Mouse (Mus musculus) hindbrain, embryonic 14.5 days (tissue): ENCODE data around the gene Hist1h3g. TPM values are rescaled to one million over a fixed set of nuclear protein-coding genes. Genes with fewer than 3 reads are reported as not detected.

Experiments
- ATAC-seq: fragments of 200-750 bp; cut with Nextera tagmentation; 2 replicates; pipeline ENCODE4 v1.8.0; 2017; ENCODE audit warnings: moderate number of reproducible peaks, mild to moderate bottlenecking, moderate TSS enrichment, moderate library complexity; ENCODE audit not compliant: low FRiP score
- DNase-seq: peaks from one replicate; pipeline ENCODE4 v3.0.0-alpha.2; 2015; ENCODE audit warnings: low spot score
- H3K27ac ChIP-seq: fragments of 300-500 bp; sonication (generic); 2 replicates; pipeline ENCODE4 v1.5.1; 2014; ENCODE audit warnings: mild to moderate bottlenecking, moderate library complexity
- H3K27me3 ChIP-seq: fragments of 300-500 bp; sonication (generic); 2 replicates; pipeline ENCODE4 v1.6.1; 2014; ENCODE audit warnings: mild to moderate bottlenecking, low read length, mixed read lengths; ENCODE audit not compliant: control insufficient read depth, insufficient read depth
- H3K36me3 ChIP-seq: fragments of 300-500 bp; sonication (generic); replicated peaks from 2 replicates; pipeline ENCODE4 v1.6.1; 2014; ENCODE audit not compliant: control insufficient read depth, insufficient read depth
- H3K4me1 ChIP-seq: fragments of 300-500 bp; sonication (generic); replicated peaks from 2 replicates; pipeline ENCODE4 v1.6.1; 2014; ENCODE audit warnings: antibody characterized with exemption, low read length, mixed read lengths; ENCODE audit not compliant: control insufficient read depth, insufficient read depth
- H3K4me2 ChIP-seq: fragments of 300-500 bp; sonication (generic); replicated peaks from 2 replicates; pipeline ENCODE4 v1.6.1; 2014; ENCODE audit warnings: mild to moderate bottlenecking, moderate library complexity
- H3K4me3 ChIP-seq: fragments of 300-500 bp; sonication (generic); replicated peaks from 2 replicates; pipeline ENCODE4 v1.5.1; 2014; ENCODE audit warnings: mild to moderate bottlenecking, low read length
- H3K9ac ChIP-seq: fragments of 300-500 bp; sonication (generic); 2 replicates; pipeline ENCODE4 v1.6.1; 2014
- H3K9me3 ChIP-seq: fragments of 300-500 bp; sonication (generic); 2 replicates; pipeline ENCODE4 v1.6.1; 2016; ENCODE audit warnings: low read length; ENCODE audit not compliant: control insufficient read depth
- WGBS: fragments of 180-500 bp; shearing (Covaris S2); extraction: QIAGEN DNeasy Blood & Tissue Kit; methylation state at CpG from one replicate; pipeline ENCODE4 v1.1.7; 2014; 5-methylcytosine and 5-hydroxymethylcytosine counted together
- polyA plus RNA-seq: library from polyadenylated mRNA; unstranded; fragments of >200 nt; fragmentation: Nextera tagmentation; extraction: Ambion mirVana; gene quantifications from 2 replicates; pipeline ENCODE4 v1.2.1, GENCODE M21; 2014

Hist1h3g gene
- polyA plus RNA-seq, 1 experiment from 2014 or later, result not detected

DNA sequence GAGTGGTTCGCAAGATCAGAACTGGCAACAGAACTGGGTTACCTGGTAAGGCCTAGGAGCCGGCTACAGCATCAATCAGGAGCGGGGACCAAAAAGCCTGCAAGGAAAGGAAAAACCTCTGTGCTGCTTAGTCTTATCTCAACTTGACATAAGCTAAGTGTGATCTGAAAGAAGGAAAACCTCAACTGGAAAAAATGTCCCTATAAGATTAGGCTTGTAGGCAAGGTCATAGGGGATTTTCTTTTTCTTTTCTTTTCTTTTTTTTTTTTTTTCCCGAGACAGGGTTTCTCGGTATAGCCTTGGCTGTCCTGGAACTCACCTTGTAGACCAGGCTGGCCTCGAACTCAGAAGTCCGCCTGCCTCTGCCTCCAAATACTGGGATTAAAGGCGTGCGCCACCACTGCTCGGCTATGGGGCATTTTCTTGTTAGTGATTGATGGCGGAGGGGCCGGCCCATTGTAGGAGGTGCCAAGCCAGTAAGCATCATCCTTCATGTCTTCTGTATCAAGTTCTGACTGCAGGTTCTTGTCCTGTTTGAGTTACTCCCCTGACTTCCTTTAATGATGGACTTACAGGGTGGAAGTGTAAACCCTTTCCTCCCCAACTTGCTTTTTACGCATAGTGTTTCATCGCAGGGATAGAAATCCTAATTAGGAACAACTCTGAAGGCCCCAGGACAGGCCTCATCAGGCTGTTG, 28.3 kb upstream of the Hist1h3g start:
- no peak overlapping the region for H3K9ac ChIP-seq
- H3K4me3 ChIP-seq, result no peak overlapping the region
- H3K27ac ChIP-seq, result no peak overlapping the region
- ATAC-seq (no peak), DNase-seq (no peak)
- 22% methylated on average over 14 of the region's 14 CpGs for WGBS
- 0 out of 2 replicates have a peak, but pooled peaks cover 8% of the 10 kb centered on the region for H3K27me3 ChIP-seq
- H3K36me3 ChIP-seq, result no peaks in the 10 kb centered on the region
- H3K9me3 ChIP-seq, result no peaks in the 10 kb centered on the region
- 0 out of 2 replicates have a peak overlapping the region, but pooled peaks have one; percentile 38 for H3K4me2 ChIP-seq
- 0 out of 2 replicates have a peak, but pooled peaks cover 7% of the 10 kb centered on the region for H3K4me1 ChIP-seq

DNA sequence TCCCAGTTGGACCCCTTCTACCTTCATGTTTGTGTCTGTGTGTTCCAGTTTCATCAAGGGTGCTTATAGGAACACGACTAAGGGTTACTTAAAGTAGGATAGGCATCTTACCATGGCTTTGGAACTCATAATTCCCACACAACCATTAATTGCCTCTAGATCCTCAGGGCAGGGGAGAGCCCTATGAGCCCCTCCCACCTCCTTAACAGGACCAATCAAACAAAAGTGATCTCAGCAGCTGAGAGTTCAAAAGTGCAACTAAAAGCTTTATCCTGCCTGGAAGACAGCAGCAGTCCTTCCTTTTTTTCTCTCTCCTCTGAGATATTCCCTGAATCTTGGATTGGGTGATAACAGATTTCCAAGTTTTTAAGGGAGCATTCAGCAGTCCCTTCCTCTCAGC, 25.1 kb upstream of the Hist1h3g start:
- WGBS, result 53% methylated on average over 1 of the region's 1 CpGs
- no peak overlapping the region for H3K4me2 ChIP-seq
- 0 out of 2 replicates have a peak, but pooled peaks cover 5% of the 10 kb centered on the region for H3K27me3 ChIP-seq
- no peak overlapping the region for H3K4me3 ChIP-seq
- ATAC-seq (no peak), DNase-seq (no peak)
- no peaks in the 10 kb centered on the region for H3K36me3 ChIP-seq
- no peak overlapping the region for H3K27ac ChIP-seq
- H3K9me3 ChIP-seq, result no peaks in the 10 kb centered on the region
- H3K9ac ChIP-seq, result no peak overlapping the region
- H3K4me1 ChIP-seq, result 0 out of 2 replicates have a peak, but pooled peaks cover 7% of the 10 kb centered on the region

DNA sequence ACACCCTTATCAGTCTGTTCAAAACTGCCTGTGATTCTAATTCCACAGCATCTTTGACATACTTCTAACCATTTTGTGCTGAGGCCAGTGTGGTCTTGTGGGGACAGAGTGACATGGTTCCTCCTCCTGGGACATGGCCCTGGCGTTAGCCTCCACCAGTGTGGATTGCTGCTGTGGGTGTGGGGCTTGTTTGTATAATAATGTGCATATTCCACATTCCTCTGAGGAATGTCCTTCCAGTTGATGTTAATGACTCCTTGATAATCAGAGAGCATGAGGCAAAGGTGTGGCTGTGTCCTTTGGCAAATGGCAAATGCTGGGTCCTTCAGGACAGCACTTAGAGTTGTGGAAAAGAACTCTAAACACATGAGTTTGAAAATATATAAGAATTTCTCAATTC, 21.7 kb upstream of the Hist1h3g start:
- ATAC-seq (no peak), DNase-seq (no peak)
- Histone ChIP-seq H3K9ac (no peak overlapping the region), H3K4me2 (no peak overlapping the region), H3K27ac (no peak overlapping the region), H3K27me3 (no peaks in the 10 kb centered on the region), H3K4me1 (0 out of 2 replicates have a peak, but pooled peaks cover 6% of the 10 kb centered on the region), H3K4me3 (no peak overlapping the region), H3K9me3 (no peaks in the 10 kb centered on the region), H3K36me3 (no peaks in the 10 kb centered on the region)
- 85% methylated on average over 1 of the region's 1 CpGs for WGBS

DNA sequence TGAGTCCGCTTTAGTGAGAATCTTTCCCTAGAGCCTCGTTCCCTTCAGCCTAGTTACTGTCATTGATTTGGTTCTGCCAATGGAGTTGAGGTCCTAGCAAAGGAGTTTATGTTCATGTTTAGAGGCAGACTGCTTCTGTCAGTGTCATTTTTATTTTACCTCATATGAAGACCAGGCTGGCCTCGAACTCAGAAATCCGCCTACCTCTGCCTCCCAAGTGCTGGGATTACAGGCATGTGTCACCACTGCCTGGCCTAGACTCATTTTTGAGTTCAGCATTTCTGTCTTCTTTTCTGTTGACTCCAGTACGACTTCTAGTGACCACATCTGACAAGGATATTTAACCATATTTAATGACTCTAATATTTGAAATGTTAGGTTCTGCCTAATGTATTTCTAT, 19.9 kb upstream of the Hist1h3g start:
- 85% methylated on average over 5 of the region's 5 CpGs for WGBS
- 0 out of 2 replicates have a peak, but pooled peaks cover 6% of the 10 kb centered on the region for H3K4me1 ChIP-seq
- H3K27me3 ChIP-seq, result no peaks in the 10 kb centered on the region
- H3K9ac ChIP-seq, result no peak overlapping the region
- H3K4me2 ChIP-seq, result no peak overlapping the region
- DNase-seq (no peak), ATAC-seq (no peak)
- no peak overlapping the region for H3K4me3 ChIP-seq
- no peaks in the 10 kb centered on the region for H3K9me3 ChIP-seq
- no peaks in the 10 kb centered on the region for H3K36me3 ChIP-seq
- H3K27ac ChIP-seq, result no peak overlapping the region

DNA sequence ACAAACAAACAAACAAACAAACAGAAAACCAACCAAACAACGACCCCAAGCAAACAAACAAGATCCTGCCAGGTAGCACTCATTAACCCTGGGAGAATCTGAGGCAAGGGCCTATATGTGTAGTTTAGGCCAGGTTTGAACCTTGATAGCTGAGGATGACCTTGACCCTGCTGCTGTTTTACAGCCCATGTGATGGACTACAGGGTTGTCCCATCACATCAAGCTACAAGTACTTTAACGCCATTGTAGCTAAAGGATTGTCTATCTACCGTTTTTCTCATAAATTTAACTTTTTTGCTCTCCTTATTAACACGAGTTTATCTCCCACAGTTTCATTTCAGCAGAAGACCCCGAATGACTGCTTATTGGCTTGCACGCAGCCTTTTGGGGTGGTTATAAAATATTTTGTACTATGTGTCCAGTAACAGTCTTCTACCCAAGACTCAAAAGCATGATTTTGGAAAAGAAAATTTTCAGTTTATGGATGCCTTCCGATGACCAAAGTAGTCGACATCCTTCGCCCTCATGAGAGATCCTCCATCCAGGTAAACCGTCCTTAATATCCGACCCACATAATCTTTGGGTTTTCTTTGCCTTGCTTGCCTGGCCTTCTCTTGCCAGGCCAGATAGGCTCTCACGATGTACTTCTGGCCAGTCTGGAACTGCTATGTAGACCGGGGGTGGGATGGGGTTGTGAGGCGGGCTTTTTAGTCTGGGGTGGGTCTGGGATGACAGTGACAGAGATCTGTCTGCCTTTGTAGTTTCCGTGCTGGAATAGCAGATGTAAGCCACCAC, 19.2 kb upstream of the Hist1h3g start:
- DNase-seq, result no peak
- 0 out of 2 replicates have a peak, but pooled peaks cover 6% of the 10 kb centered on the region for H3K4me1 ChIP-seq
- no peaks in the 10 kb centered on the region for H3K36me3 ChIP-seq
- peak overlapping the region; percentile 46 for H3K4me3 ChIP-seq
- WGBS, result 55% methylated on average over 15 of the region's 15 CpGs
- no peak for ATAC-seq
- H3K27ac ChIP-seq, result no peak overlapping the region
- H3K9me3 ChIP-seq, result no peaks in the 10 kb centered on the region
- H3K9ac ChIP-seq, result peak overlapping the region; percentile 41; the same call in 1 of the 2 replicates
- no peaks in the 10 kb centered on the region for H3K27me3 ChIP-seq
- peak overlapping the region; percentile 89 for H3K4me2 ChIP-seq

DNA sequence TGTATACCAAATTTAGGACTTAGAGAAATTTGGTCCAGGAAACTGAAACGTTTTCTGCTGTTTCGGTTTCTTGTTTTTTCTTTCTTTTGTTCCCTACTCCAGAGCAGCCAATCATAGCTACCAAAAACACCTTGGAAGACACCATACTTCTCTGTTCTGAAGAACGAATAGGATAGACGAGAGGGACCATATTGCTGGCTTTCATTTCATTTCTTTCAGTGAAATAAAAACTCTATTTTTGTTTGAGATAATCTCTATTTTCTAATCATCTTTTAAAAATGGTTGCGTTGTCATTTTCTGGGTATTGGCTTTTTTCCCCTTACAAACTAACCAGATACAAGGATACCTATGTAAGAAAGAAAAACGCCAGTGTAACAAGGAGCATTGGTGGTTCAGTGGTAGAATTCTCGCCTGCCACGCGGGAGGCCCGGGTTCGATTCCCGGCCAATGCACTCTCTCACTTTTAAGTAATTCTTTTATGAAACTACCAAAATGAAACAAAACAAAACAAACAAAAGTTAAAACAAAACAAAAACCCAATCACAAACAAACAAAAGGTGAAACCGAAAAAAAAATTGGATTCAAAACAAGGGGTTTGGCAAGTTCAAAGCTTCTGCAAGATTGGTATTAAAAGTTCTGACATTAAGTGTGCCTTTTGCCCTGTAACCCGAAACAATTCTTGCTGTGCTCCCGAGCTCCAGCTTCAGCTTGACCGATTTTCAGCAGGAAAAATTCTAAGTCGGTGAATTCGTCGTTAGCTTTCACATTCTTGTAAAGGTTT, 18.2 kb upstream of the Hist1h3g start:
- peak; percentile 74 for ATAC-seq
- H3K4me3 ChIP-seq, result peak overlapping the region; percentile 46
- WGBS, result under 1% methylated on average over 19 of the region's 19 CpGs
- no peaks in the 10 kb centered on the region for H3K9me3 ChIP-seq
- no peaks in the 10 kb centered on the region for H3K27me3 ChIP-seq
- no peaks in the 10 kb centered on the region for H3K36me3 ChIP-seq
- peak overlapping the region; percentile 89 for H3K4me2 ChIP-seq
- H3K27ac ChIP-seq, result no peak overlapping the region
- peaks cover 10% of the 10 kb centered on the region; the same call in 1 of the 2 replicates for H3K4me1 ChIP-seq
- peak overlapping the region; percentile 50; the same call in 1 of the 2 replicates for H3K9ac ChIP-seq
- DNase-seq, result peak; percentile 97

DNA sequence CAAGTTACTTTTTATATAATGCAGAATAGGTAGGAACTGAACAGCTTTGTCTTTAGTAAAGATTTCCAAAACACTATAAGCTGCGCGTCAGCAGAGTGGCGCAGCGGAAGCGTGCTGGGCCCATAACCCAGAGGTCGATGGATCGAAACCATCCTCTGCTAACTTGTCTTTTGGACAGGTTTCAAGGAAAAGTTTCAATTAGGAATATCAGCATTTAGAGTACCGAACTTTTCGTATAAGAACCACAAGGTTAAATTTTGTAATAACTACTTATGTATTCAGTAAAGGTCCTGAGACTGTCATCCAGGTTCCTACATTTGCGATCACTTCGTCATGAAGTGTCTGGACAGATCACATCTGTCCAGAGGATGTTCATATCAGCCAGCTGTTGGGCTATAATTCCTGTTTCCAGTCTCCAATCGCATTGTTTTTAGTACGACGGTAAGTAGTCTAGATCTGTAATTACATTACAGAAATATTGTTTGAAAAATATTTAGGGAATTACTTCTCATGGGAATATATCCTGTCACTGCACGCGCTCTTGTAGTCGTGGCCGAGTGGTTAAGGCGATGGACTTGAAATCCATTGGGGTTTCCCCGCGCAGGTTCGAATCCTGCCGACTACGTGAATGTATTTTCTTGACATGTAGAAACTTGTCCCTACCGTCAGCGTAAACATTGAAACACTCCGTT, 17.5 kb upstream of the Hist1h3g start:
- Histone ChIP-seq H3K9ac (peak overlapping the region; percentile 41; the same call in 1 of the 2 replicates), H3K27ac (no peak overlapping the region)

DNA sequence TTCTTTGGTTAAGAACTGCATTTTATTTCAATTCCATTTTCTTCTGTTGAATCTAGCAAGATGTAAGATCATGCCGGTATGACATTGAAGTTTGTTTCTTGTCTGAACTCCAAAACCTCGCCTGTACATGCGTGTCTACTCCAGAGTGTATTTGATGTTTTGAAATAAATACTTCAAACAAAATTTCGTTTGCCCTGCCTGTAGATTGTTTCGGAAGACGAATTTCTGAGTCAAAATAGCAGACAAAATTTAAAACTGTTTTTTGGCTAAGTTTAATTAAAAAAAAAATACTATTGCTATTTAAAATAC, 17.0 kb upstream of the Hist1h3g start:
- H3K4me1 ChIP-seq, result peaks cover 10% of the 10 kb centered on the region; the same call in 1 of the 2 replicates
- H3K9ac ChIP-seq, result no peak overlapping the region
- WGBS, result 1% methylated on average over 6 of the region's 6 CpGs

More for the DNA sequence above, 17.5 kb upstream of the Hist1h3g start:
- Histone ChIP-seq H3K9me3 (no peaks in the 10 kb centered on the region), H3K4me2 (peak overlapping the region; percentile 89), H3K4me1 (peaks cover 10% of the 10 kb centered on the region; the same call in 1 of the 2 replicates), H3K36me3 (no peaks in the 10 kb centered on the region), H3K4me3 (peak overlapping the region; percentile 46), H3K27me3 (no peaks in the 10 kb centered on the region)
- ATAC-seq (peak; percentile 89), DNase-seq (peak; percentile 96)
- WGBS, result under 1% methylated on average over 27 of the region's 27 CpGs

More for the DNA sequence above, 17.0 kb upstream of the Hist1h3g start:
- H3K4me3 ChIP-seq, result peak overlapping the region; percentile 46
- ATAC-seq, result no peak
- no peaks in the 10 kb centered on the region for H3K27me3 ChIP-seq
- no peaks in the 10 kb centered on the region for H3K36me3 ChIP-seq
- peak overlapping the region; percentile 89 for H3K4me2 ChIP-seq
- no peak overlapping the region for H3K27ac ChIP-seq
- no peak for DNase-seq
- no peaks in the 10 kb centered on the region for H3K9me3 ChIP-seq
